Mouse (Mus musculus) kidney, postnatal 36 days (tissue): ENCODE results near the gene Cnfn.
A peak's percentile ranks its signal among the peaks of the same experiment; 100 is the strongest.

ENCODE experiments used
- DNase-seq, 2 experiments: peaks; one replicate each; pipeline ENCODE4 v3.0.0; 2021 to 2022; ENCODE audit warnings: mixed read lengths in 2 of 2

The Cnfn gene

DNA sequence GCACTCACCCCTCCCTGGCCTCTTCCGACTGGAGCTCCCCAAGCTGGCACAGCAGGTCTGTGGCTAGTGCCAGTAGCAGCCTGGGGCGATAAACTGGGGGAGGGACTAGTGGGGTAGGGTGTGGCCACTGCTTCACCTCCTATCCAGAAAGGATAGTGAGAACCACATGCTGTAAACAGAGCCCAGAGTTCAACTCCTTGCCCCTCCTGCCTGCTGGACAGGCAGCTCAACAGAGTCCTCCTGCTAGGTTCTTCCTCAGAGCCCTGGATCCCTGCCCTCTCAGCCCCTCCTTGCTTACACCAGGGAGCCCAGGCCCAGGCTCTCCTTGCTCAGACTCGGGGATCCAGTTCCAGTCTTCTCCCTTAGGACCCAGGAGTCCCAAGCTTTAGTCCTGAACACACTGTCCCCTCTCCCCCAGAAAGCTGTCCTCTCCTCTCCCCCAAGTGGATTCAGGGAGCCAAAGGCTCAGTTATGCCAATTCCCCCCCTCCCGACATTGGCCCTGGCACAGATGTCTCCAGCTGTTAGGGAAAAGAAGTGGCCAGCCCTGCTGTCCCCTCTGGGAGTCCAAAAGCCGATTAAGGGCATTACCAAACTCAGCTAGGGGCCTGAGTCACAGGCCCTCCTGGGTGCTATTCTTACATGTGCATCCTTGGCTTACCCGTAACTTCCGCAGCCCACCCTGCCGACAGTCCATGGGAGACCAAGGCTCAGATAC, 20.7 kb upstream of the Cnfn start:
- DNase-seq = peak; percentile 88 to 93

- DNase-seq = no peak
These were observed 19.4 kb upstream of the Cnfn start for GRCm38 (mm10) chr7:25388916-25389315.

DNA sequence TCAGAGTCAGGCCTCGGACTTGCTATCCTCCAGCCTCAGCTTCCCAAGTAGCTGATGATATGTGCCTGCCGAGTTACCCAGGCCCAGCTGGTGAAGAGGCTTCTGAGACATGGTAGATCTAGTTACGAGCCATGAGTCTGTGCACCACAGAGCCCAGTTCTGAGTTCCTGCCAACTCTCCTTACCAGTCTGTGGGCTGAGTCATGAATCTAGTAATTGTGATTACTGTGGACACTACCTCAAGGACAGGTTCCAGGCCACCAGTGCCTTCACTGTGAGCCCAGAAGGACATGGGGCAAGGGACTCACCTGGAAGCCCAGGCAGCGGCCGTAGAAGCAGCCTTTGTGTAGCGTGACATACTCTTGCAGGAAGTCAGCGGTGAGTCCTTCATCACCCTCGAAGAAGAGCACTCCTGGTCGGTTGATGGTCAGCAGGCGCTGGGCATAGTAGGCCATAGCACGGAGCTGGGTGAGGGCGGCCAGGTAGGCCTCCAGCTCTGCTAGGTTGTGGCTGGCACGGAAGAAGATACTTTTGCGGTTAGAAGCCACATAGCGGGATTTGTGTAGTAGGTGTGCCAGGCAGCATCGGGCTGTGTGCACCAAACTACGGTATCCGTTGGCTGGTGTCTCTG, 18.4 kb upstream of the Cnfn start:
- DNase-seq = no peak

DNA sequence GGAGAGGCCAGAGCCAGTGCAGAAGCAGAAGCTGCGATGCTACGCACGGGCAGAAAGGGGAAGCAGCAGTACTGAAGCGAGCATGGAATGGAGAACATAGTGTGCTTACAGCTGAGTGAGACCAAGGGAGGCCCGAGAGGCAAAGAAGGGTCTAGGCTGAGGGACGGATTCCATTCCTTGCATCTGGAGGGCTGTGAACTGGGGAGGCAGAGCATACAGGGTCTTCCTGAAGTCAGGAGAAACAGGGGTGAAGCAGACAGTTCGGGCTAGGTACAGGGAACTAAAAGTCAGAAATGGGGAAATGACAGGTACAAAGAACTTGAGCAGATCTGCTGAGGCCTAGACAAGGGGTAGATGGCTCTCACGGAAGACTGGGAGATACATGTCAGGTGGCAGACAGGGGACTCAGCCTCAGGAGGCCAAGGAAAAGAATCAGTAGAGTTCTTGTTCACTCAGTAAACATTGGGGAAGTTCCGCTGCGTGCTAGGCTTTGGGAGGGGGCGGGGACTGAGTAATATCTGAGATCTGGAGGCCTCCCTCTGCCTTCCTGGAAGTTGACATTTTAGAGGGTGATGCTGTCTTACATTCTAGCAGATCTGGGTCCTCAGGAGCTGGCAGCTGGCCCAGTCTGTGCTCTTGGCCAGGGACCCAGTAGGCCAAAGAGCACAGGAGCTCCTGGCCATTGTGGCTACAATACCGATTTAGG, 16.5 kb upstream of the Cnfn start:
- DNase-seq = peak; percentile 94 to 97

DNA sequence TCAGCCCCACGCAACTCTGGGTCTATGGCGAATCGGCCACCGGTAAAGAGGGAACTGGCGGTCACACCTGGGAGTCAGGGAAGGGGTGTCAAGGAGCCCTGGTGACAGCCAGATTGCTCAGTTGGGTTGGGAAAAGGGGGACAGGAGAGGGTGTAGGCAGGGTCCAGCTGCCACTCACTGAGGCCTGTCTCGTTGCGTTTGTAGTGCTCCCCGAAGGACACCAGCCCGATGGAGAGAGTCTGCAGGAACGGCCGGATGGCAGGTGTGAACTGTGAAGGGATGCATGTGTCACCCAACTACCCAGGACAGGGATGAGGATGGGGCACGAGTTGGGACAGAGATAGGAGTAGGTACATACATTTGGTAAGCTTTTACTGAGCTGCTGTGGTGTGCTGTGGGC, 15.7 kb upstream of the Cnfn start:
- no peak for DNase-seq

DNA sequence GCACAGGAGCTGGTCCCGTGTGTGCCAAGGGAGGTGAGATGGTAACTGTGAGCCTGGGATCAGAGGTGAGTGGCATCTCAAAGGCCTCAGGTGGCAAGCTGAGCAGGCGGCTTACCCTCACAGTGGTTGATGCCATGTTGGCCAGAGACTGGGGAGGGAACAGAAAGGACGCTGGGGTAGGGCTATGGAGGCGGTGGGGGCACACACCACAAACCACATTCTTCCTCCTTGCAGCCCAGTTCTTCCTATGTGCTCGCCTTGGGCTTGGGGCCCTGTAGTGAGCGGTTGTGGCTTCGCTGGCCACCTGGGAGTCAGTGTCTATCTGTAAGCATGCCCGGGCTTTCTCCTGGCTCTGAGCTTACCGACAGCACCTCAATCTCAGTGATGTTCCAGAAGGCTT, 15.3 kb upstream of the Cnfn start:
- DNase-seq = no peak

- no peak for DNase-seq
These were observed 14.8 kb upstream of the Cnfn start for GRCm38 (mm10) chr7:25384318-25384717.

GRCm38 (mm10) chr7:25383891-25384290, 14.4 kb upstream of the Cnfn start:
- DNase-seq = no peak

GRCm38 (mm10) chr7:25383385-25383784, 13.9 kb upstream of the Cnfn start:
- no peak for DNase-seq

DNA sequence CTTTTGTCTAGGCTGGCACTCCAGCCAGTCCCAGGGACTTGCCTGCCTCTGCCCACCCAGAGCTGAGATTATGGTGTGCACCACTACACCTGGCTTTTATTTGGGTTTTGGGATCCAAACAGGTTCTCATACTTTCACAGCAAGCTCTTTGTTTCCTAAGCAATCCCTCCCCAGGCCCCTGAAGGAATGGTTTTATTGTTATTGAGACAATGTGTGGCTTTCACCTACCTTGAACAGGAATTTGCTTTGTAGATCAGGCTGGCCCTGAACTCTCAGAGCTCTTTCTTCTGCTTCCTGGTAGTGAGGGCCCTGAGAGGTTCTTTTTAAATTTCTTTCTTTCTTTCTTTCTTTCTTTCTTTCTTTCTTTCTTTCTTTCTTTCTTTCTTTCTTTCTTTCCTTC, 13.0 kb upstream of the Cnfn start:
- DNase-seq = no peak

- DNase-seq = no peak
These were observed 11.8 kb upstream of the Cnfn start for GRCm38 (mm10) chr7:25381284-25381680.

DNA sequence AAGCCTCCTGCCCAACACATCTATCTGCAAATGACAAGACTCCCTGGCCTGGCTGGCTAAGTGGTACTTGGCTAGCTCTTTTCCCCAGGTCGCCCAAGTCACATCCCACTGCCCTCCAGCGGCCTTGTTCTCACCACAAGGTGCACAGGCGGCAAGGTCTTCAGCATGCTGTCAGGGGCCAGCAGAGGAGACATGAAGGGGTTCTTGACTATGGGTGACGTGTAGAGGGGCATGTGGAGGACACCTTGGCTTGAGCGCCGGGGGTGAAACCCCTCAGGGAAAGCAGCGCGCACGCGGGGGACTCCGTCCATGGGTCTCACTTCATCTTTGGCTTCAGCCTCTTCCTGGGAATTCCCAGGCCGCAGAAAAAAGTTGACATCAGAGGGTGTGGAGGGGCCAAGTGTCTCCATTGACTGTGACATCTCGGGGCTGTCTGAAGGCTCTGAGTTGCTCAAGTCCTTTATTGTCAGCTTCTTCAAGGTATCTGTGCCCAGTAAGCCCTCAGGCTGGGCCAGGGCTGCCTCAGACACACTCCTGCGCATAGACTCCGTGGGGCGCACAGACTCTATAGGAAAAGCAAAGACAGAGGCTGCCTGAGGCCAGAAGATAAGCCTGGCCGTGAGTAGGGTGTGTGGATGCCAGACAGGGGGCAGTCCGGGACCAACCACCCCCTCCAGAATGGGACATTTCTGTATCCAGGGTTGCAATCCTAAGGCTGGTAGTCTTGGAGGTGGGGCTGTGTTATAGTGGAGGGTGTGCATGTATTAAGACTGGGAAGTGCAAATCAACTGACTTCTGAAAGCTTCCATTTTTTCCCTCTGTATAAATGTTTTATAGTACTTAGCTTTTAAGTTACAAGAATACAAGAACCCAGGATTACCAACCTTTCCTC, 11.1 kb upstream of the Cnfn start:
- no peak for DNase-seq

- peak; percentile 52 to 70 for DNase-seq
These were observed 10.2 kb upstream of the Cnfn start for GRCm38 (mm10) chr7:25379551-25380351.

DNA sequence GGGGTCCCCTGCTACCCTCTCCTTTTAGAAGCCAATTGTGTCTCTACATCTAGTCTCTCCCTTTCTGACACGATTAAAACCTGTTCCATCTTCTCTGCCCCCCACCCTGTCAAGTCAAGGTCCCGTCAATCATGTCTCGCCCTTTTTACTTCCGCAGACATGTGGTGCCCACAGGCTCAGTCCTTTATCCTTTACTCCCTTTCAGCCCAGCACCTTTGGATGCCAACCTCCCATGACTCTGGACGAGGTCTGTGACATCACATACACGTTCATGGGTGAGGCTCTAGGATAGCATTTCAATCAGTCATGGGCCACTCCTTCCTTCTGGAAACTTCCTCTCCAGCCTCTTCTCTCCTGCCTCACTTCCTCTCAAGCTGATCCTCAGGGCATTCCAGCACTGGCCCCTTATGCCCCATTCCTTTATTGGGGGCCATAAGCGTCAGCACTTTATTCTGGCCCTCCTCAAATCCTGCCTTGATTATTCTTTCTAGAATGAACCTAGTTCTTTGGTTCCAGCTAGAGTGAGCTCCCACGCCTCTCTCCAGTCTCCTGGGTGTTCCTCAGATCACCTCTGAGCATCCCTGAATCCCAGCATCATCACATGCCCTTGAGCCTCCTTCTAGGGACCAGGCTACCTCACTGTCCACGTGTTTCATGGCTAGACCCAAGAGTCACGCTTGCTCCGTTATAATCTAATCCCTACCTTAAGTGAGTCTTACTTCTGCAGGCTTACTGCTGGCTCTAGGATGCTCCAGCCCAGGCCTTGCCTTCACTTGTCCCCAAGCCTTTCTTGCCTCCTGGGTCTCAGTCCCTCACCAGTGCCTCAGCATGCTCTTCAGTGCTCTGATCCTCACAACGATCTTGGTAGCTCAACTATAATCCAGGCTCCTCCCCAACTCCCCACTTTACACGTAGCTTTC, 8.9 kb upstream of the Cnfn start:
- DNase-seq = no peak

DNA sequence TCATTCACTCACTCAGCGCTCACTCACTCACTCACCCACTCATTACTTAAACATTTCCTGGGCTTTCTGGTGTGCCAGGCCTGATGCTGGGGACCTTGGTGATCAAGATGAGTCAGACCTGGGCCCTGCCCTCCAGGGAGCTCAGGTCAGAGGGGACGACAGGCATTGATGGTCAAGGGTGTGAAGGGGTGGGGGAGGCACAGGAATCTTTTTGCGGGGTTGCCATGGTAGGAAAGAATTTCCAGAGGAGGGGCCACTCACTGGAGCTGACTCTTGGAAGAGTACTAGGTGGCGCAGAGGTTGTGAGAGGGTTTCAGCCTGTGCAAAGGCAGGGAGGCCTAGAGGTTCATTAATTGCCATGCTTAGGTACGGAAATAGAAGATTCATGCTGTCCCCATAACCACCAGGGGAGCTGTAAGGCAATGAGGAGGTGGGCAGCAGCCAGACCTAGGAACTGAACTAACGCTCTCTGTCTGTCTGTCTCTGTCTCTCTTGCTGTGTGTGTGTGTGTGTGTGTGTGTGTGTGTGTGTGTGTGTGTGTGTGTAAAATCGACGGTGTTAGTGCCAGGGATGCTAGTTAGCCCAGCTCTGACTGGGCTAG, 7.7 kb upstream of the Cnfn start:
- DNase-seq = no peak

DNA sequence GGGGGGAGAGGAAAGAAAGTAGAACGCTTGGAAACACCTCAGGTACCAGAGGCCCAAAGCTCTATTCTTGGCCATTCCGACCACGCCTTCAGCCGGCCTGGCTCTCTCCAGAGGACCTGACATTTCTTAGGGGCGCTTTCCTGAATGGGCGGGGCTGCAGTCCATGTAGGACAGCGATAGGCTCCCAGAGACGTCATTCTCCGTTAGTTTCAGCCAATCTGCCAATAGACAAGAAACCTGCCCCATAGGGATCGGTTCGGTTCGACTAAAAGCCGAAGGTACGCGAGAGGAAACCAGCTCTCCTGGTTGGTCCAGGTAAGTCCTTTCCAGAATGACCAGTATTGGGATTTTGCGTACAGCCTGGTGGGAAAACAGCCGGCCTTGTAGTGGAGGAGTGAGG, 7.0 kb upstream of the Cnfn start:
- DNase-seq = peak; percentile 91 to 92

- no peak for DNase-seq
These were observed 2.9 kb upstream of the Cnfn start for GRCm38 (mm10) chr7:25372441-25372840.

- no peak for DNase-seq
These were observed 1.2 kb downstream of the Cnfn start for GRCm38 (mm10) chr7:25368333-25368732.

DNA sequence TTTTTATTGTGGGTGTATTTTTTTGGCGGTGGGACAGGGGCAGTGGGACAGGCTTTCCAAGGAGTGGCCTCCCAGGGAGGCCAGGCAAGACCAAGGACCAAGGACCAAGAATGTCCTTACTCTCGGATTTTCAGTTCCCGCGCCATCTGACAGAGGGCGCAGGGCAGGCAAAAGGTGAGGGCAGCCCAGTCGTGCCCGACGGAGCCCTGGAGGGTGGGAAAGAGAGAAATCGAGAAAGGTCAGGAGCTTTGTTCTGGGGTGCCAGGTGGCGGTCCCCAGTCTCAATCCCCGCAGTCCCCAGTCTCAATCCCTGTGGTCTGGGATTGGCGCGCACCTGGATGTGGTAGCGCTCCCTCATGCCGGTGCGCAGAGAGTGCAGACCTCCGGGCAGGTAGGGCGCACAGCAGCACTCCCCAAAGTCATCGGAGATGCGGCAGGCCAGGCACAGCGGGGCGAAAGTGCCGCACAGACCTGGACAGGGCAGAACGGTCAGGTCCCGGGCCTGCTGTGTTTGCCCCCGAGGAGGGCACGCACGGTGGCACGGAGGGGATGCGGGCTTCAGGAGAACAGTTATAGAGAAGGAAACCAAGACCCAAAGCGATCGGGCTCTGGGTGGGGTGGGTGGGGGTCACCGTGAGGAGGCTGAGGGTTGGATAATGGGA, 1.8 kb downstream of the Cnfn start:
- DNase-seq = peak; percentile 46 to 81
